Mouse (Mus musculus): Measurements from ENCODE around the gene Stxbp6. TPM values are rescaled to one million over a fixed set of nuclear protein-coding genes. Genes with fewer than 3 reads are reported as not detected.
"Not testable (repeated sequence)": the region's sequence is repeated elsewhere in the genome, so short reads cannot be mapped to it uniquely, and the experiment has no call there.

Gene Stxbp6
- total RNA-seq, 2 experiments from 2014 or later, result 9.5 to 11.8 TPM

DNA sequence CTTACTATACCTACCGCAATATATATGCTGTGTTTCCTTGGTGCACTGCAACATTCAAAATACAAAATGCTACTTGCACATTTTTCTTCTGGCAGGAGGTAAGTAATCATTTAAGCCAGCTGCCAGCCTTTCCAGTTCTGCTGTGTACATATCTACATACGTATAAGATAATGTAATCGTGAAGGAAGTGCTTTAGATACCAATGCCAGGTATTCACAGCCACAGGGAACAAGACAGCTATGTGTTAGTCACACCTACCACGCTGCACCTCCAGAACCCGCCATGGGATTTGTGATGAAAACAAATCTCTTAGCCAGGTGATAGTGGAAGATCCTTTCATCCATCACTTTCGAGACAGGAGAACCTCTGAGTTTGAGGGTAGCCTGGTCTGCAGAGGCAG is 13.7 kb downstream of the Stxbp6 start:
- DNase-seq (ENCODE audit: low spot score in 2 of 2), result no peak

- no peak for DNase-seq (ENCODE audit: low spot score in 2 of 2)
These were observed 16.5 kb downstream of the Stxbp6 start for GRCm38 (mm10) chr12:45058007-45058406.

GRCm38 (mm10) chr12:45056372-45056771 is 18.1 kb downstream of the Stxbp6 start:
- DNase-seq (ENCODE audit: low spot score in 2 of 2), result no peak

DNA sequence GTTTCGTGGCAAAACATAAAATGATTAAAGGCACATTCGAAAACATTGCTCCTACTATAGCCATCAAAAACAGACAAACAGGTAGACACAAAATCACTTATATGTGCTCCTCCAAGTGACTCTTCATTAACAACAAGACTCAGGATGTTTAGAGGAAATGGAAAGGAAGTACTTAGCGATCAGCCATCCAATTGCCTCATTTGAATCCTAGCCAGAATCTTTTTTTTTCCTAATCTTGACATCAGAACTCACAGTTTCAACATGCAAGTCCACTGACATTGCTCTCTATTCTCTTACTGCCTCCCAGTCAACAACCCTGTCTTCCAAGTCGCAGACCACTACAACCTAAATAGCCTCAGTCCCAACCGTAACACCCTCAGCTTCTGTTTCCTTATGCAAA is 21.2 kb downstream of the Stxbp6 start:
- no peak for DNase-seq (ENCODE audit: low spot score in 2 of 2)

DNA sequence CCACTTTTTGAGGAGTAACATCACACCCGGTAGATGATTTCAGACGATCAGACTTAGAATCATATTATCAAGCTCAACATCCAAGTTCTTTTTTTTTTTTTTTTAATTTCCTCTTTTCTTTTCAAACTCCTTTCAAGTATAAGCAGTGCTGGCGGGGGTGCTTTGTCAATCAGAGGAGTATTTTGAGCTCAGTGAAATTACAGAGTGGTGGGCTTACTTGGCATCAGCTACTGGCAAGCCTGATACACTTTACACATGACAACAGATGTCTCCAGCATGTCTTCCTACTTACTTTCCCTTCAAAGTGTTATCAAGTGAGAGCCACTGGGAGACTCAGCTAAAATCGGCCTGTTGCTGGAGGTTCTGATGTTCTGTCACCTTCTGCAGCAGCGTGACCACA is 21.6 kb downstream of the Stxbp6 start:
- no peak for DNase-seq (ENCODE audit: low spot score in 2 of 2)

- DNase-seq (ENCODE audit: low spot score in 2 of 2), result no peak
These were observed 24.6 kb downstream of the Stxbp6 start for GRCm38 (mm10) chr12:45049894-45050293.

GRCm38 (mm10) chr12:45047711-45048110 is 26.8 kb downstream of the Stxbp6 start:
- DNase-seq (ENCODE audit: low spot score in 2 of 2), result not testable (repeated sequence)

DNA sequence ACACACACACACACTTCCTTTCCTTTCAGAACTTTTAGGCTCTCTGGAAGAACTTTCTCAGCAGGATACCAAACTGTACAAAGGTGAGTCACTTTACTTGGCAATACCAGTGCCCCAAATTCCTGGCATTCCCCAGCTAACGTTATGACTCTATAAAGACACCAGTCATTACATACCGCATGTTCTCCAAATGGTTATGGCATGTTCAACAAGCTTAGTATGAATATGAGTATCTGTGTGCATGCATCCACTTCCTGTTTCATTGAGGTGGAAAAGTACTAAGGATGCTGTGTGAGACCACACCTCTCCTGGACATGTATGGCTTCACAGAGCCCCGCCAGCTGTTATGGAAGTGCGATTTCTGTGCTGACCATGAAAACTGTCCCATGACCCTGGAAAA is 27.3 kb downstream of the Stxbp6 start:
- no peak for DNase-seq (ENCODE audit: low spot score in 2 of 2)

DNA sequence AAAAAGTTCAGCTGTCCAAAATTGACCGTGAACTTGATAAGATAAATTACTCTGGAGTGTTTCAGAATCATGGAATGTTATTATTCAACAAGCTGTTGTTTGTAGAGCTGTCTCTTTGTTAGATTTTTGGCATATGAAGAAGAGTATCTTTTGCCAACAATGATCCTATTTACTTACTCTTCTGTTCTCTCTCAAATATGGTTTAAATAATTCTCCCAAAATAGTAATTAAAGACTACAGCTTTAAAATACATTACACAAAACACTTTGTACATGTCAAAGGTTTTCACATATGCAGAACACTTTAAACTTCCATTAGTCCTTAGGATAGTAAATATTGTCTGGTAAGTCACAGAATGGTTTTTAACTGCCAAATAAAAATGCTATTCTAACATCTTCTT is 29.9 kb downstream of the Stxbp6 start:
- DNase-seq (ENCODE audit: low spot score in 2 of 2), result no peak

- no peak for DNase-seq (ENCODE audit: low spot score in 2 of 2)
These were observed 31.9 kb downstream of the Stxbp6 start for GRCm38 (mm10) chr12:45042591-45043091.

DNA sequence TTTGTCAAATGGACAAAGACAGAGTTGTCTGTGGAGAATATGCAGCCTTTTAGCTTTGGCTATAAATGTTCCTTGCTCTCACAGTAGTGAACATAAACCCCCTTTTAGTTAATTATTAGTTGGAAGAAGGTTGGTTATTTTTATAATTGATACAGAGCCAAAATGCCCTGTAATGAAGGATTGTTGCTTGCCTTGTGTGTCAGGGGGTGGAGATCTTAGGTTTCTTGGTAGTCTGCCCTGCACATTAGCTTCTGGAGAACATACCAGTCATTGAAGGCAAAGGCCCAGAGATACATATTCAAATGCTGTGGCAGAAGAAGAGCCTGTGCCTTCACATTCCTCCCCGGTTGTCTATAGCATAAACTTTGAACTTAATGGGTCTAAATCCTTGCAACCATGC is 37.0 kb downstream of the Stxbp6 start:
- no peak for DNase-seq (ENCODE audit: low spot score in 2 of 2)

GRCm38 (mm10) chr12:45037091-45037490 is 37.4 kb downstream of the Stxbp6 start:
- no peak for DNase-seq (ENCODE audit: low spot score in 2 of 2)

DNA sequence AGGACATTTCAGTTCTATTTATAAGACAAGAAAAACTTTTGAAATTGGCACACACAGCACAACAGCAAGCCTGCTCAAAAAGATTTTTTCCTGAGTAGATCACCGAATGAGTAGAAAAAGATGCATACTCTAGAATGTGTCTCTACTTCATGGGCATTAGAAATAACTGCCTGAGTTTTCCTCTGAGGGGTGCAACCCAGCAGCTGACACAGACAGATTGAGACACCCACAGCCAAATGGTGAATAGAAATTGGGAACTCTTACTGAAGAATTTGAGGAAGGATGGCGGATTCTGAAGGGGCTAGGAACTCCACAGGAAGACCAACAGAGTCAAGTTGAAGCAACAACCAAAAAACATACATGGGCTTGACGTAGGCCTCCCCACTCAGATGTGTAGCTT is 43.8 kb downstream of the Stxbp6 start:
- DNase-seq (ENCODE audit: low spot score in 2 of 2), result no peak

- DNase-seq (ENCODE audit: low spot score in 2 of 2), result no peak
These were observed 48.2 kb downstream of the Stxbp6 start for GRCm38 (mm10) chr12:45026347-45026746.

DNA sequence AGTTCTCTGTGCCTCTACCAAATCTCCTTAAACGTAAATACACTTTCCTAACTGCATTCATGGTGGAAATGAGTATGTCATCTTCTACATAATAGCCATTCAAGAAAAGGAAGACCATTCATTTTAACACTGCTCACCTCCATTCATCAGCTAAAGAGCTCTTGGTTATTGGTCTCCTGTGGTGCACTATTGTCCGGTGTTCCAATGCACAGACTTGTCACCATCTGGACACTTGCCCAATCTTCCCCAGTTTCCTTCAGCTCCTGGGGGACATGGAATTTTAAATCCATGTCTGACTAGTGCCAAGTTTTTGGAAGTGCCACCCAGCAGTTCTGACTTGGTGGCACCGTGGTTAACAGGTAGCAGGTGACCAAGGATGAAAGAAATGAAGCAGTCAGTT is 54.5 kb downstream of the Stxbp6 start:
- DNase-seq (ENCODE audit: low spot score in 2 of 2), result no peak

DNA sequence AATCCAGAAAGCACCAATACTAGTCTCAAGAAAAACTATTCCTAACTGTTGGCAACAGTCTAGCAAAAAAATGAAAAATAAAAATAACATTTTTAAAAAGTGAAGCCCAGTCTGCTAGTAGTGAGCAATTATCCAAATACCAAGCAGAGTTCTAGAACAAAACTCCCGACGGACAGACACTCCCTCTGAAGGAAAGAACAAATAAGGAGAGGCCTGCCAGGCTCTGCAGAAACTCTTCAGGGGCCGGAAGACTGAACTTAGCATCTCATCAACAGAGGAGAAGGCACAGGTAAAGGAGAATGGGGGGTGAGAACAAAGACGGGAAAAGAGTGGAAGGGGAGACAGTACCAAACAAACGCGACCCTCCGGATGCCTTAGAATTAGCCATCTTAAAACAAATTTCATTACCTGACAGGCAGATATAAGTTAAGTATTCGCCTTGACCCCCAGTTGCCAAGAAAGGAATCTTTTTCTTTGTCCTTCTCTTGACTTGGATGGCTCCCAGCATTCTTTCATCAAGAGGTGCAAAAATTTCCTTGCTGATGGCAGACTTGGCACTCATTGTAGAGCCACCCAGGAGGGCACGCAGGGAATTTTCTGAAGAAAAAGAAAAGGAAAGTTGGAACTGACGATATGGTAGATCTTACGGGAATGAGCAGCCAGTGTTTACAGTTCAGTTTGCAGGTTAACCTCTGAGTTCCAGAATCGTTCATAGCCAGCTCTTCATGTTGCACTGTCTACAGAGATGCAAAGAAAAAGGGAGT is 55.3 kb downstream of the Stxbp6 start:
- no peak for DNase-seq (ENCODE audit: low spot score in 2 of 2)

- no peak for DNase-seq (ENCODE audit: low spot score in 2 of 2)
These were observed 61.2 kb downstream of the Stxbp6 start for GRCm38 (mm10) chr12:45013246-45013756.

- no peak for DNase-seq (ENCODE audit: low spot score in 2 of 2)
These were observed 62.9 kb downstream of the Stxbp6 start for GRCm38 (mm10) chr12:45011436-45012089.

DNA sequence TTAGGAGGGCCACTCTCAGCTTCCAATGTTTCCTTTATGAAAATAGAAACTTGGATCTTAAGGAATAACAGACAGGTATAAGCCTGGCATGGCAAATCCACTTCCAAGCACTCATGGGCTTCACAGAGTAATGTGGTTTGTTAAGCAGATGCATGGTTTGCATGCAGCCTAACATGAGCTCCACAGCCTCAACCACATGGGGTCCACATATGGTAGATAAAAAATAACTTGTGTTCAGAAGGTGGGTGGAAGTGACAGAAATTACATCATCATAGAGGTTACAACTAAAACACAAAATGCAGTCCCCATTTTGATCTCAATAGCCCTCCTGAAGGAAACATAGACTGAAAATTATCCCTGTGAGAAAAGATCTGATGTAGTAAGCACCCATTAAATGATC is 63.5 kb downstream of the Stxbp6 start:
- no peak for DNase-seq (ENCODE audit: low spot score in 2 of 2)

DNA sequence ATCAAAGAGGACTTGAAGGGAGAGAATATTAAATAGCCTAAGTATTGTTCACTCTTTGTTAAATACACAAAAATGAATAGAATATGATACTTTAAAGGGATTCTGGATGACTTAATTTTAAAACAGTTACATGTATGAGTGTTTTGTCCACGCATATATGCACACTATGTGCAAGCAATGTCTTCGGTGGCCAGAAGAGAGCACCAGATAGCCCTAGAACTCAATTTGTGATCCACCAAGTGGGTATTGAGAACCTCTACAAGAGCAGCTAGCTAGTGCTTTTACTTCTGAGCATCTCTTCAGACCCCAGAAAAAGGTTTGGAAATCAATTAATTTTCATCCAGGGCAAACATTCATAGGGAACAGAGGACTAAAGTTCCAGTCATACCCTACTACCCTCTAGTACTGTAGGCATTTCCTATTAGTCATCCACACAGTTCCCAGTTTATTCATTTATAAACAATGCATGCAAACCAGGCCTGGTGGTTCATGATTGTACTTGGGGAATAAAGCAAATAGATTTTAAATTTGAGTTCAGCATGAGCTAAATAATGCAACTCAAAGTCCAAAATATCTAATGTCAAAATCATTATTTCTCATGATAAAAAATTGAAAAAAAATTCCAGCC is 64.4 kb downstream of the Stxbp6 start:
- no peak for DNase-seq (ENCODE audit: low spot score in 2 of 2)

DNA sequence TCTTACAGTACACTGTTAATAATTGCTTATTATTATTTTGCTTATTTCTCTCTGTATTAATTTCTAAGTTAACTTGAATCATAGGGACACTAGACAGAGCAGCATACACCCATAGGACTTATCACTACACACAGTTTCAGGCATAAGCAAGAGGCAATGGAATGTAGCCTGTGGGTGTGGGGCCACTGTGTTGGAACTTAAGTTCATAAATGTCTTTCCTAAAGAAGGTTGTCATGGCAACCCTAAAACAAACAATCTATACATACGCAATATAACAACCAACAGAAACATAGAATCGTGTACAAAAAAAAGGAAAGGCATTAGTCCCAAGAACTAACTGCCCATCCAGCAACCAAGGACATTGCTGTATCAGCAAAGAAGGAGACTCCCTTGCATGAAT is 67.9 kb downstream of the Stxbp6 start:
- DNase-seq (ENCODE audit: low spot score in 2 of 2), result no peak

DNA sequence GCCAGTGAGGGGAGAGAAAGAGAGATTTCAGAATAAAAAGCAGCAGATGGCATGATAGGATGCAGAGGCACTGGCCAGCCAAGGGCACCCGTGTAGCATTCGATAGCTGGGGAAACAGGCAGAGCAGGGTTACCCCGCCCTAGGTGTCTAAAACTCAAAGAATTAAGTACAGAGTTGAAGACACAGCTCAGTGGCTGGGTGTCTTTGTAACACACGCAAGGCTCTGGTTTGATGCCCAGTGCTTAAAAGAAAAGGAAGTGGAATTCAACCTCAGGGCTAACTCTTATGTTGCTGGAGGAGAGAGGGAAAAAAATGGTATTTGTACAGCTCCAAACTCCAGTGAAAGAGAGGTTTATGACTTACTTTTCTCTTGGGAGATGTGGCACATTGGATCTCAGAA is 68.5 kb downstream of the Stxbp6 start:
- DNase-seq (ENCODE audit: low spot score in 2 of 2), result no peak
